Mouse (Mus musculus) B cell, adult (primary cell): ENCODE data around the gene Clk1. TPM values are rescaled to one million over a fixed set of nuclear protein-coding genes. Genes with fewer than 3 reads are reported as not detected.

ENCODE experiments used
- total RNA-seq: library from RNA; stranded (reverse); gene quantifications from 4 replicates; pipeline ENCODE4 v1.2.4, GENCODE M21; 2023; ENCODE audit not compliant: inconsistent age

Gene Clk1
- total RNA-seq: 1,316 to 1,538 TPM (median 1,468 TPM) in 4 replicates

GRCm38 (mm10) chr1:58423371-58424248, at the start of gene Clk1:
Clk1 (minus strand) TSS chr1:58424066.

GRCm38 (mm10) chr1:58445143-58445722, 21.4 kb upstream of the Clk1 start, which contains the start of the genes Nif3l1 and Ppil3:
Nif3l1 (plus strand) TSS chr1:58445151.
Ppil3 (minus strand) TSS chr1:58445486.

DNA sequence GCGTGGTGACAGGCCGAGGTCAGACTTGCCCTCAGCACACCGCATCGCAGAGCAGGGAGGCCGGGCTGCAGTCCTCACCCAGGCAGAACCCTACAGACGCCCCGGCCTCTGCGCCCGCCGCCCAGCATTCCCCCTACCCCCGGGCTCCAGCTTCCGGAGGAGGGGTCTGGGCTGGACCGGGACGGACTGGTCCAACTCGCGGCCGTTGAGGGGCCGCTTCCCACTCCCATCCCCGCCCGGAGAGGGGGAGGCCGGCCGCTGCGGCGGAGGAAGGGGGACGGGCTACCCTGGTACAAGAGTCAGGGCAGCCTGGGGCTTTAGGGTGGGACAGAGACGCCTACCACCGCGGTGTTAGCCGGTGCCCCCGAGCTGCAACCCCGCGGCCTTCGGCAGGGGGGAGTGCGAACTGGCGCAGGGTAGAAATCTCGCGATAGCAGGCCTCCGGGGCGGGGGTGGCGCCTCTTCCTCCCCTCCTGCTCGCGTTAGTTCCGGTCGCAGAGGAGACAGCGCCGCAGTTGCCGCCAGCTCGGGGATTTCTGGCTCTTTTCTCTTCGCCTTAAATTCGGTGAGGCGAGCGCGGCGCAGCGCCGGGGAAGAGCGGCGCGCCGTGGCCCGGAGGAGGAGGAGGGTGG, 31.1 kb downstream of the Clk1 start, which contains the start of gene Bzw1:
Bzw1 (plus strand) TSS at position 247 of the 632 bp plus-strand sequence.

Other genes with a start within 250 kb of the Clk1 start
- gene Aox4, start 213.7 kb downstream of the Clk1 start, total RNA-seq: 0.33 to 1.1 TPM (median 0.69 TPM) in 4 replicates
- not detected in 4 replicates for gene Aox2, start 145.7 kb downstream of the Clk1 start, total RNA-seq
- 163 to 173 TPM (median 170 TPM) in 4 replicates for gene Bzw1, start 31.2 kb downstream of the Clk1 start, total RNA-seq
- gene Nif3l1, start 21.1 kb upstream of the Clk1 start, total RNA-seq: 12.1 to 18.2 TPM (median 14.0 TPM) in 4 replicates
- gene Ppil3, start 21.4 kb upstream of the Clk1 start, total RNA-seq: 27.0 to 34.6 TPM (median 31.5 TPM) in 4 replicates
- gene Orc2, start 81.0 kb upstream of the Clk1 start, total RNA-seq: 24.7 to 33.3 TPM (median 27.9 TPM) in 4 replicates
- 17.6 to 18.9 TPM (median 18.0 TPM) in 4 replicates for gene Fam126b, start 162.3 kb upstream of the Clk1 start, total RNA-seq
- gene Ndufb3, start 162.3 kb upstream of the Clk1 start, total RNA-seq: 32.3 to 41.4 TPM (median 38.9 TPM) in 4 replicates